Mouse (Mus musculus) megakaryocyte, adult 5-6 weeks (primary cell): Measurements from ENCODE around the gene Pax6. TPM values are rescaled to one million over a fixed set of nuclear protein-coding genes. Genes with fewer than 3 reads are reported as not detected.

Source experiments
- ATAC-seq: 2 replicates; pipeline ENCODE4 v1.8.0; 2016; ENCODE audit warnings: mild to moderate bottlenecking, inconsistent platforms; ENCODE audit not compliant: poor library complexity, severe bottlenecking
- total RNA-seq, 2 experiments: library from RNA; stranded (forward) in 1 of 2; stranded (reverse) in 1 of 2; fragments of 153-499, 151-499 nt in 1 of 2; fragments of 221-1000, 200-1000 nt in 1 of 2; gene quantifications; 2 replicates each; pipeline versions ENCODE4 v1.2.3 to v1.2.4; 2015 to 2017

The Pax6 gene
- total RNA-seq, 2 experiments from 2014 or later, result not detected

GRCm38 (mm10) chr2:105671116-105671797 is 2.6 kb downstream of the Pax6 start:
- ATAC-seq, result no peak

- ATAC-seq, result no peak
Measured at GRCm38 (mm10) chr2:105671798-105672595, 3.3 kb downstream of the Pax6 start.

GRCm38 (mm10) chr2:105672596-105672960 is 3.9 kb downstream of the Pax6 start:
- no peak for ATAC-seq

- ATAC-seq, result no peak
Measured at GRCm38 (mm10) chr2:105673054-105673453, 4.4 kb downstream of the Pax6 start.

GRCm38 (mm10) chr2:105673631-105674060 is 4.9 kb downstream of the Pax6 start:
- 0 out of 2 replicates have a peak, but pooled peaks have one; percentile 1 for ATAC-seq

GRCm38 (mm10) chr2:105674061-105674874 is 5.6 kb downstream of the Pax6 start:
- ATAC-seq, result 0 out of 2 replicates have a peak, but pooled peaks have one; percentile 11

- ATAC-seq, result peak; percentile 66
Measured at GRCm38 (mm10) chr2:105674875-105675729, 6.4 kb downstream of the Pax6 start.

GRCm38 (mm10) chr2:105675730-105676079 is 7.0 kb downstream of the Pax6 start:
- ATAC-seq, result no peak

- ATAC-seq, result no peak
Measured at GRCm38 (mm10) chr2:105676080-105676908, 7.6 kb downstream of the Pax6 start.

GRCm38 (mm10) chr2:105676909-105677433 is 8.3 kb downstream of the Pax6 start:
- ATAC-seq, result no peak

- no peak for ATAC-seq
Measured at GRCm38 (mm10) chr2:105677434-105678105, 8.9 kb downstream of the Pax6 start.

GRCm38 (mm10) chr2:105678306-105678705 is 9.6 kb downstream of the Pax6 start:
- no peak for ATAC-seq

GRCm38 (mm10) chr2:105678880-105679321 is 10.2 kb downstream of the Pax6 start:
- ATAC-seq, result no peak

- no peak for ATAC-seq
Measured at GRCm38 (mm10) chr2:105679331-105679730, 10.6 kb downstream of the Pax6 start.

- no peak for ATAC-seq
Measured at GRCm38 (mm10) chr2:105680146-105680998, 11.7 kb downstream of the Pax6 start.

GRCm38 (mm10) chr2:105680999-105681710 is 12.5 kb downstream of the Pax6 start:
- no peak for ATAC-seq

GRCm38 (mm10) chr2:105682011-105682501 is 13.4 kb downstream of the Pax6 start:
- ATAC-seq, result no peak
